Mouse (Mus musculus): Measurements from ENCODE around the gene Fam205c. TPM values are rescaled to one million over a fixed set of nuclear protein-coding genes. Genes with fewer than 3 reads are reported as not detected.
A peak's percentile ranks its signal among the peaks of the same experiment; 100 is the strongest.
"Not testable (repeated sequence)": the region's sequence is repeated elsewhere in the genome, so short reads cannot be mapped to it uniquely, and the experiment has no call there.

The Fam205c gene
- total and polyA plus RNA-seq, 3 experiments: 0.05 TPM; not detected in 1

DNA sequence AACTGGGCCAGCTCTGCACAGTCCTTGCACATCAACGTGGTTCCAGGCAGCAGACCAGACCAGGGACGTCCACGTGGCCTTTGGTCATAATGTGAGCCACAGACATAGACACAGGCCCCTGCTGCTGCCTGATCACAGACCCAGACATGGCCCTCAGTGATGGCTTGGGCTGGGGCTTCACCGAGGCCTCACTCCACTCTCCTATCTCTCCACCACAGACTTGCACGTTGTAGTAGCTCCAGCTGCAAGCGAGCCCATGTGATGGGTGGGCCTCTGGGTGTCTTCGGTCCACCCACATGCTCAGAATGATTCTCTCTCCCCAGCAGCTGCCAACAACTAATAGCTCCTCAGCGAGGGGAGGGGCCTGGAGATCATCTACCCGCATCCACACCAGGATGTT is 13.6 kb downstream of the Fam205c start:
- not testable (repeated sequence) for H3K9me3 ChIP-seq (replicated peaks); H3K27me3 ChIP-seq (ENCODE audit: insufficient read depth, low read length); H3K36me3 ChIP-seq (replicated peaks)
- peak overlapping the region; percentile 61; the same call in 1 of the 2 replicates for H3K4me3 ChIP-seq (ENCODE audit: low read depth, low read length)
- ATAC-seq (ENCODE audit: extremely low read depth, insufficient number of reproducible peaks, low FRiP score, poor library complexity, severe bottlenecking) (peak; percentile 99), DNase-seq (ENCODE audit: low spot score) (peak; percentile 64)
- H3K4me1 ChIP-seq (ENCODE audit: insufficient read depth, low read depth, low read length): peaks cover 42% of the 10 kb centered on the region
- TF ChIP-seq TAL1 (conservative IDR thresholded peaks at IDR 0.05; ENCODE audit: low read depth, low read length): peak; percentile 79

DNA sequence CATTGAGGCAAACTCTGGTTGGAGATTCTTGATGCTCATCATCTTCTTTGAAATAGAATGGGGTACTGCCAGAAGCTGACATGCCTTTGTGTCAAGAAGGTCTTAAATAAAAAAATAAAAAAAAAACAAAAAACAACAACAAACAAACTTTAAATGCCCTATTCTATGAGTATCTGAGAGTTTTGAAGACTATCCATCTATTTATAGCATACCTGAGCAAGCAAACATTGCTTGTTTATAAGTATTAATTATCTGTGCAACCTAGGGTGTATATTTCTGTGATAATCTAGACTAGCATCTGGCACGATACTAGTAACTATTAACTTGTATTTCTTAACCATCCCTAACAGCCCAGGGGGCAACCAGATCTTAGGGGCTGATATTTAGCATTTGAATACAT is 17.4 kb downstream of the Fam205c start, which contains the start of gene Gm12394:
TSS of gene Gm12394 (minus strand) at position 101 of the 400 bp plus-strand sequence.
- DNase-seq (ENCODE audit: low spot score); H3K27me3 ChIP-seq (ENCODE audit: insufficient read depth, low read length); H3K36me3 ChIP-seq (replicated peaks); H3K9me3 ChIP-seq (replicated peaks); H3K4me3 ChIP-seq (ENCODE audit: low read depth, low read length); ATAC-seq (ENCODE audit: extremely low read depth, insufficient number of reproducible peaks, low FRiP score, poor library complexity, severe bottlenecking): not testable (repeated sequence)
- H3K4me1 ChIP-seq (ENCODE audit: insufficient read depth, low read depth, low read length): peaks cover 24% of the 10 kb centered on the region

DNA sequence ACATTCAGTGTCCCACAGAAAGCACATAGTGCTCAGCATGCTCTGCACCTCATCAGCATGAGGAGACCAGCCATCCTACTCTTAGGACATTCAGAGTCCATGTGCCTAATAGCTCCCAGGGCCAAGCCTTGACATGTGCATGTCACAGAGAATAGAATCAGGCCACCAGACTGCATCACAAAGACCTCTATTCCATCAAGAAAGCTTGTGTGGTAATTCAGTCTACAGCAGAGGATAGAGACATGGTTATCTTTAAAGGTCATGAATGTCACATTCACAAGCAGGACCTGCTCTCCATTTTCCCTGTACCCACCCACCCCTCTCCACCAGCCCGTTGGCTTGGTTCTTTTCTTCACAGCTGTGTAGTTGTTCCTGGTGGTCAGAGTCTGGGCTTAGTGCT is 20.2 kb downstream of the Fam205c start, which contains the start of gene Fam205a1:
TSS of gene Fam205a1 (minus strand) at position 101 of the 400 bp plus-strand sequence.
- not testable (repeated sequence) for H3K9me3 ChIP-seq (replicated peaks); DNase-seq (ENCODE audit: low spot score); H3K4me3 ChIP-seq (ENCODE audit: low read depth, low read length); ATAC-seq (ENCODE audit: extremely low read depth, insufficient number of reproducible peaks, low FRiP score, poor library complexity, severe bottlenecking); H3K27me3 ChIP-seq (ENCODE audit: insufficient read depth, low read length); H3K36me3 ChIP-seq (replicated peaks)
- peaks cover 11% of the 10 kb centered on the region for H3K4me1 ChIP-seq (ENCODE audit: insufficient read depth, low read depth, low read length)

Other genes starting within 250 kb of the Fam205c start
- gene Gm2564, start 244.5 kb downstream of the Fam205c start, total RNA-seq (2014; fragmentation: Nextera tagmentation): not detected in 2 replicates
- gene Gm2564, start 244.5 kb downstream of the Fam205c start, total RNA-seq (2017): not detected in 2 replicates
- not detected in 2 replicates for gene Gm2564, start 244.5 kb downstream of the Fam205c start, polyA plus RNA-seq (2012)
- not detected in 2 replicates for gene Ccl27b, start 219.0 kb downstream of the Fam205c start, total RNA-seq (2014; fragmentation: Nextera tagmentation)
- gene Ccl27b, start 219.0 kb downstream of the Fam205c start, total RNA-seq (2017): not detected in 2 replicates
- not detected in 2 replicates for gene Ccl27b, start 219.0 kb downstream of the Fam205c start, polyA plus RNA-seq (2012)
- gene Il11ra2, start 212.3 kb downstream of the Fam205c start, total RNA-seq (2014; fragmentation: Nextera tagmentation): not detected in 2 replicates
- not detected in 2 replicates for gene Il11ra2, start 212.3 kb downstream of the Fam205c start, total RNA-seq (2017)
- gene Il11ra2, start 212.3 kb downstream of the Fam205c start, polyA plus RNA-seq (2012): not detected in 2 replicates
- not detected in 2 replicates for gene 4930578G10Rik, start 138.7 kb downstream of the Fam205c start, total RNA-seq (2014; fragmentation: Nextera tagmentation)
- 0.22 TPM in 1 of 2 replicates, not detected in the other for gene 4930578G10Rik, start 138.7 kb downstream of the Fam205c start, total RNA-seq (2017)
- gene 4930578G10Rik, start 138.7 kb downstream of the Fam205c start, polyA plus RNA-seq (2012): not detected in 2 replicates
- gene Ccl19, start 117.7 kb downstream of the Fam205c start, total RNA-seq (2014; fragmentation: Nextera tagmentation): not detected in 2 replicates
- not detected in 2 replicates for gene Ccl19, start 117.7 kb downstream of the Fam205c start, total RNA-seq (2017)
- not detected in 2 replicates for gene Ccl19, start 117.7 kb downstream of the Fam205c start, polyA plus RNA-seq (2012)
- gene Ccl21a, start 100.2 kb downstream of the Fam205c start, total RNA-seq (2014; fragmentation: Nextera tagmentation): not detected in 2 replicates
- not detected in 2 replicates for gene Ccl21a, start 100.2 kb downstream of the Fam205c start, total RNA-seq (2017)
- gene Ccl21a, start 100.2 kb downstream of the Fam205c start, polyA plus RNA-seq (2012): not detected in 2 replicates
- 11.5 and 14.5 TPM in 2 replicates for gene Fam205a1, start 20.3 kb downstream of the Fam205c start, total RNA-seq (2014; fragmentation: Nextera tagmentation)
- gene Fam205a1, start 20.3 kb downstream of the Fam205c start, total RNA-seq (2017): 0.12 and 0.16 TPM in 2 replicates
- 0.10 and 0.14 TPM in 2 replicates for gene Fam205a1, start 20.3 kb downstream of the Fam205c start, polyA plus RNA-seq (2012)
- 0.34 and 0.60 TPM in 2 replicates for gene Gm12394, start 17.5 kb downstream of the Fam205c start, total RNA-seq (2014; fragmentation: Nextera tagmentation)
- not detected in 2 replicates for gene Gm12394, start 17.5 kb downstream of the Fam205c start, total RNA-seq (2017)
- not detected in 2 replicates for gene Gm12394, start 17.5 kb downstream of the Fam205c start, polyA plus RNA-seq (2012)
- gene Phf24, start 42.4 kb upstream of the Fam205c start, total RNA-seq (2014; fragmentation: Nextera tagmentation): 1.8 TPM in 1 of 2 replicates, not detected in the other
- 0.29 and 0.98 TPM in 2 replicates for gene Phf24, start 42.4 kb upstream of the Fam205c start, total RNA-seq (2017)
- gene Phf24, start 42.4 kb upstream of the Fam205c start, polyA plus RNA-seq (2012): 0.04 TPM in 2 replicates
- gene Dnajb5, start 75.6 kb upstream of the Fam205c start, total RNA-seq (2014; fragmentation: Nextera tagmentation): 4.1 and 7.5 TPM in 2 replicates
- gene Dnajb5, start 75.6 kb upstream of the Fam205c start, total RNA-seq (2017): 1.3 and 1.5 TPM in 2 replicates
- 1.2 and 1.4 TPM in 2 replicates for gene Dnajb5, start 75.6 kb upstream of the Fam205c start, polyA plus RNA-seq (2012)
- gene 1700022I11Rik, start 95.4 kb upstream of the Fam205c start, total RNA-seq (2014; fragmentation: Nextera tagmentation): not detected in 2 replicates
- 1.1 and 1.4 TPM in 2 replicates for gene 1700022I11Rik, start 95.4 kb upstream of the Fam205c start, total RNA-seq (2017)
- gene 1700022I11Rik, start 95.4 kb upstream of the Fam205c start, polyA plus RNA-seq (2012): 0.15 TPM in 1 of 2 replicates, not detected in the other
- gene Vcp, start 126.3 kb upstream of the Fam205c start, total RNA-seq (2014; fragmentation: Nextera tagmentation): 132 and 136 TPM in 2 replicates
- 211 and 261 TPM in 2 replicates for gene Vcp, start 126.3 kb upstream of the Fam205c start, total RNA-seq (2017)
- gene Vcp, start 126.3 kb upstream of the Fam205c start, polyA plus RNA-seq (2012): 223 and 236 TPM in 2 replicates
- 15.2 and 16.8 TPM in 2 replicates for gene Fancg, start 136.3 kb upstream of the Fam205c start, total RNA-seq (2014; fragmentation: Nextera tagmentation)
- gene Fancg, start 136.3 kb upstream of the Fam205c start, total RNA-seq (2017): 12.9 and 18.7 TPM in 2 replicates
- gene Fancg, start 136.3 kb upstream of the Fam205c start, polyA plus RNA-seq (2012): 4.3 and 9.4 TPM in 2 replicates
- 11.8 and 17.2 TPM in 2 replicates for gene Pigo, start 151.6 kb upstream of the Fam205c start, total RNA-seq (2014; fragmentation: Nextera tagmentation)
- 9.4 and 9.7 TPM in 2 replicates for gene Pigo, start 151.6 kb upstream of the Fam205c start, total RNA-seq (2017)
- 11.2 and 11.6 TPM in 2 replicates for gene Pigo, start 151.6 kb upstream of the Fam205c start, polyA plus RNA-seq (2012)
- 191 and 233 TPM in 2 replicates for gene Stoml2, start 157.5 kb upstream of the Fam205c start, total RNA-seq (2014; fragmentation: Nextera tagmentation)
- gene Stoml2, start 157.5 kb upstream of the Fam205c start, total RNA-seq (2017): 157 and 170 TPM in 2 replicates
- gene Stoml2, start 157.5 kb upstream of the Fam205c start, polyA plus RNA-seq (2012): 145 and 169 TPM in 2 replicates
- gene Fam214b, start 172.0 kb upstream of the Fam205c start, total RNA-seq (2014; fragmentation: Nextera tagmentation): 10.2 and 24.4 TPM in 2 replicates
- 12.6 and 17.8 TPM in 2 replicates for gene Fam214b, start 172.0 kb upstream of the Fam205c start, total RNA-seq (2017)
- gene Fam214b, start 172.0 kb upstream of the Fam205c start, polyA plus RNA-seq (2012): 15.0 and 17.7 TPM in 2 replicates
- gene Unc13b, start 184.7 kb upstream of the Fam205c start, total RNA-seq (2014; fragmentation: Nextera tagmentation): 0.63 and 3.9 TPM in 2 replicates
- gene Unc13b, start 184.7 kb upstream of the Fam205c start, total RNA-seq (2017): 4.0 and 5.5 TPM in 2 replicates
- gene Unc13b, start 184.7 kb upstream of the Fam205c start, polyA plus RNA-seq (2012): 0.36 and 0.56 TPM in 2 replicates

Data from G1E (cell line).